ENCODE assay signal across 9 mouse cellular contexts in the genomic region with DNA sequence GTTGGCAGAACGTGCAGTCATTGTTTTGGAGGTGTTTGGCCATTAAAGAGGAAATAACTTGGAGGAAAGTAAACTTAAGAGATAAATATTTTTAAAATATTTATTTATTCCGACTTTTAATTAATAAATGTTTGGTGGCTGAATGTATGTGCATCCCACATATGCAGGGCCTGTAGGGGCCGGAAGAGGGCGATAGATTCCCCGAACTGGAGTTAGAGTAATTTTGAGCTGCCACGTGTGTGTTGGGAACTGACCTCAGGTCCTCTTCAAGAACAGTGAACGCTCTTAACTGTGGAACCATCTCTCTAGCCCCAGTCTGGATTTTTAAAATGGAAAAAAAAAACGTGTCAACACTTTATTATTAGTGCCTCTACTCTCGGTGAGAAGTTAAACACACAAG. TPM values are rescaled to one million over a fixed set of nuclear protein-coding genes. Genes with fewer than 3 reads are reported as not detected.
DNase-seq lines count a peak whose midpoint lies in the region; ATAC-seq and TF ChIP-seq lines count a peak whose summit lies in the region.
"Had no signal": no experiment of that assay in that cellular context is flagged by ENCODE, and none has a peak within 500 bp of the region (broad histone marks: within the 10 kb centered on the region; RNA-seq: fewer than 3 reads in every experiment).

No protein-coding gene starts in this region.

- TF ChIP-seq CTCF in testis, adult 2 months (IDR thresholded peaks at IDR 0.05; ENCODE audit: control insufficient read depth, insufficient read depth, insufficient replicate concordance, low read depth, low read length): peak; percentile 19; the same call in 1 of the 2 replicates

- peak overlapping the region; percentile 59 for H3K4me2 ChIP-seq in heart, embryonic 13.5 days
- H3K4me2 ChIP-seq in intestine, embryonic 15.5 days (replicated peaks): peak overlapping the region; percentile 17
- peak overlapping the region; percentile 44; the same call in 1 of the 2 replicates for H3K4me2 ChIP-seq in stomach, embryonic 16.5 days (ENCODE audit: low read depth, low read length)
- H3K4me2 ChIP-seq: embryonic facial prominence, embryonic 12.5 days had no signal

- no peak overlapping the region for H3K9ac ChIP-seq in heart, embryonic 13.5 days
- H3K9ac ChIP-seq in intestine, embryonic 15.5 days: no peak overlapping the region
- no peak overlapping the region for H3K9ac ChIP-seq in stomach, embryonic 16.5 days (ENCODE audit: low read length)
- H3K9ac ChIP-seq: embryonic facial prominence, embryonic 12.5 days had no signal

- DNase-seq in heart, adult 11 months: no peak
- no peak for DNase-seq in testis, postnatal 10 days (ENCODE audit: low spot score)
- no peak for DNase-seq in right cerebral cortex, postnatal 4 days
- DNase-seq in cerebellum, postnatal 36 days: no peak

- no peaks in the 10 kb centered on the region for H3K27me3 ChIP-seq in heart, embryonic 13.5 days (replicated peaks)
- no peaks in the 10 kb centered on the region for H3K27me3 ChIP-seq in testis, adult 2 months (ENCODE audit: control insufficient read depth, insufficient read depth, low read length)
- no peaks in the 10 kb centered on the region for H3K27me3 ChIP-seq in intestine, embryonic 15.5 days (replicated peaks)
- no peaks in the 10 kb centered on the region for H3K27me3 ChIP-seq in stomach, embryonic 16.5 days (ENCODE audit: control insufficient read depth, insufficient read depth, low read length)
- H3K27me3 ChIP-seq: embryonic facial prominence, embryonic 12.5 days had no signal

- no peaks in the 10 kb centered on the region for H3K36me3 ChIP-seq in heart, embryonic 13.5 days
- H3K36me3 ChIP-seq in testis, adult 2 months (ENCODE audit: control insufficient read depth, insufficient read depth, low read length): no peaks in the 10 kb centered on the region
- no peaks in the 10 kb centered on the region for H3K36me3 ChIP-seq in intestine, embryonic 15.5 days
- H3K36me3 ChIP-seq in stomach, embryonic 16.5 days (ENCODE audit: control insufficient read depth, insufficient read depth, low read length): no peaks in the 10 kb centered on the region
- H3K36me3 ChIP-seq: embryonic facial prominence, embryonic 12.5 days had no signal

- no peak for ATAC-seq in heart, embryonic 13.5 days (ENCODE audit: extremely low read depth, insufficient number of reproducible peaks, low FRiP score, low TSS enrichment)
- ATAC-seq in intestine, embryonic 15.5 days: no peak
- no peak for ATAC-seq in stomach, embryonic 16.5 days (ENCODE audit: insufficient read depth, low FRiP score)

- H3K4me3 ChIP-seq in heart, embryonic 13.5 days: peak overlapping the region; percentile 25; the same call in 1 of the 2 replicates
- H3K4me3 ChIP-seq in testis, adult 2 months (ENCODE audit: control insufficient read depth, low read depth, low read length): no peak overlapping the region; the same call in 1 of the 2 replicates
- no peak overlapping the region for H3K4me3 ChIP-seq in intestine, embryonic 15.5 days (replicated peaks)
- no peak overlapping the region for H3K4me3 ChIP-seq in stomach, embryonic 16.5 days (replicated peaks; ENCODE audit: low read length)
- H3K4me3 ChIP-seq: embryonic facial prominence, embryonic 12.5 days had no signal

- TF ChIP-seq POLR2A in testis, adult 2 months (IDR thresholded peaks at IDR 0.05; ENCODE audit: control insufficient read depth, low read depth, low read length): no peak

- no peaks in the 10 kb centered on the region for H3K9me3 ChIP-seq in heart, embryonic 13.5 days
- H3K9me3 ChIP-seq in intestine, embryonic 15.5 days: no peaks in the 10 kb centered on the region
- H3K9me3 ChIP-seq in stomach, embryonic 16.5 days (replicated peaks; ENCODE audit: control insufficient read depth, low read length): no peaks in the 10 kb centered on the region
- H3K9me3 ChIP-seq: embryonic facial prominence, embryonic 12.5 days had no signal

- no peak overlapping the region for H3K27ac ChIP-seq in heart, embryonic 13.5 days (replicated peaks)
- H3K27ac ChIP-seq in testis, adult 2 months (ENCODE audit: control insufficient read depth, insufficient read depth, low read depth, low read length): no peak overlapping the region
- H3K27ac ChIP-seq in intestine, embryonic 15.5 days: no peak overlapping the region
- no peak overlapping the region for H3K27ac ChIP-seq in stomach, embryonic 16.5 days (ENCODE audit: low read length)
- H3K27ac ChIP-seq: embryonic facial prominence, embryonic 12.5 days had no signal

- 54% methylated on average over 9 of the region's 9 CpGs for WGBS in heart, embryonic 13.5 days
- 54% methylated on average over 9 of the region's 9 CpGs for WGBS in intestine, embryonic 15.5 days
- 48% methylated on average over 9 of the region's 9 CpGs for WGBS in stomach, embryonic 16.5 days

- peaks cover 19% of the 10 kb centered on the region for H3K4me1 ChIP-seq in heart, embryonic 13.5 days
- H3K4me1 ChIP-seq in testis, adult 2 months (ENCODE audit: control insufficient read depth, insufficient read depth, low read length): peaks cover 15% of the 10 kb centered on the region
- peaks cover 12% of the 10 kb centered on the region; the same call in 1 of the 2 replicates for H3K4me1 ChIP-seq in intestine, embryonic 15.5 days (replicated peaks)
- H3K4me1 ChIP-seq in stomach, embryonic 16.5 days (ENCODE audit: control insufficient read depth, insufficient read depth, low read length): peaks cover 7% of the 10 kb centered on the region; the same call in 1 of the 2 replicates

RNA-seq across cellular contexts. Expression of a gene that starts 3.1 kb away (rescaled TPM):
- not detected in 2 replicates for polyA plus RNA-seq in heart, embryonic 13.5 days (2015; fragmentation: Nextera tagmentation; extraction: Ambion mirVana)
- 1.9 TPM in 1 of 2 replicates, not detected in the other for polyA plus RNA-seq in testis, adult 2 months (2012; rRNA removed)
- polyA plus RNA-seq in intestine, embryonic 15.5 days (2015; fragmentation: Nextera tagmentation; extraction: Ambion mirVana): 0.61 and 1.0 TPM in 2 replicates
- 0.27 TPM in 1 of 2 replicates, not detected in the other for polyA plus RNA-seq in stomach, embryonic 16.5 days (2015; fragmentation: Nextera tagmentation; extraction: Ambion mirVana)
- polyA plus RNA-seq: embryonic facial prominence, embryonic 12.5 days had no signal

RNA-seq across cellular contexts. Expression of a gene that starts 16.1 kb away (rescaled TPM):
- 0.06 and 0.20 TPM in 2 replicates for polyA plus RNA-seq in heart, embryonic 13.5 days (2015; fragmentation: Nextera tagmentation; extraction: Ambion mirVana)
- 0.61 and 1.3 TPM in 2 replicates for polyA plus RNA-seq in testis, adult 2 months (2012; rRNA removed)
- 0.09 TPM in 1 of 2 replicates, not detected in the other for polyA plus RNA-seq in intestine, embryonic 15.5 days (2015; fragmentation: Nextera tagmentation; extraction: Ambion mirVana)
- polyA plus RNA-seq in stomach, embryonic 16.5 days (2015; fragmentation: Nextera tagmentation; extraction: Ambion mirVana): 0.22 and 0.31 TPM in 2 replicates
- polyA plus RNA-seq: embryonic facial prominence, embryonic 12.5 days had no signal
